7 mouse cellular contexts compared by ENCODE assay signal in genomic region chr4:133755861-133756371, GRCm38 (mm10). TPM values are rescaled to one million over a fixed set of nuclear protein-coding genes. Genes with fewer than 3 reads are reported as not detected.
A peak's percentile ranks its signal among the peaks of the same experiment; 100 is the strongest.
DNase-seq lines count a peak whose midpoint lies in the region; ATAC-seq and TF ChIP-seq lines count a peak whose summit lies in the region.

No protein-coding gene starts in this region.

- no peak for DNase-seq in lung, postnatal 4 days
- DNase-seq in brain, embryonic 14.5 days (ENCODE audit: low read depth) = peak; percentile 87
- DNase-seq in liver, postnatal 0 days = no peak
- no peak for DNase-seq in frontal cortex, postnatal 14 days (ENCODE audit: low spot score in 2 of 2)
- no peak for DNase-seq in left cerebral cortex, postnatal 10 days (ENCODE audit: extremely low spot score in 1 of 2, low spot score in 2 of 2)

- peaks cover 17% of the 10 kb centered on the region for H3K4me1 ChIP-seq in lung, embryonic 16.5 days (replicated peaks; ENCODE audit: control insufficient read depth, insufficient read depth, low read length)
- H3K4me1 ChIP-seq in forebrain, embryonic 16.5 days (replicated peaks; ENCODE audit: control insufficient read depth, insufficient read depth, low read length) = peaks cover 23% of the 10 kb centered on the region
- H3K4me1 ChIP-seq in liver, postnatal 0 days (ENCODE audit: insufficient read depth) = peaks cover 20% of the 10 kb centered on the region

- no peak for TF ChIP-seq CTCF in brain, embryonic 14.5 days (IDR thresholded peaks at IDR 0.05; ENCODE audit: borderline replicate concordance, extremely low read depth, insufficient read depth, insufficient read length)
- TF ChIP-seq CTCF in liver, postnatal 0 days (IDR thresholded peaks at IDR 0.05; ENCODE audit: low read depth) = no peak

- TF ChIP-seq EP300 in liver, postnatal 0 days (IDR thresholded peaks at IDR 0.05; ENCODE audit: low read depth) = no peak

- H3K27ac ChIP-seq in lung, embryonic 16.5 days (ENCODE audit: low read length) = peak overlapping the region; percentile 100
- peak overlapping the region; percentile 98 for H3K27ac ChIP-seq in forebrain, embryonic 16.5 days (ENCODE audit: low read length)
- peak overlapping the region; percentile 100 for H3K27ac ChIP-seq in liver, postnatal 0 days (ENCODE audit: low read depth)

- no peaks in the 10 kb centered on the region for H3K36me3 ChIP-seq in lung, embryonic 16.5 days (ENCODE audit: control insufficient read depth, insufficient read depth, low read length)
- H3K36me3 ChIP-seq in forebrain, embryonic 16.5 days (ENCODE audit: control insufficient read depth, insufficient read depth) = no peaks in the 10 kb centered on the region
- no peaks in the 10 kb centered on the region for H3K36me3 ChIP-seq in liver, postnatal 0 days (replicated peaks; ENCODE audit: insufficient read depth, low read length)

- no peak for TF ChIP-seq POLR2A in brain, embryonic 14.5 days (IDR thresholded peaks at IDR 0.05; ENCODE audit: borderline replicate concordance, extremely low read depth, insufficient read depth, insufficient read length, poor library complexity, severe bottlenecking)

- no peaks in the 10 kb centered on the region for H3K9me3 ChIP-seq in lung, embryonic 16.5 days (ENCODE audit: control insufficient read depth, low read length)
- no peaks in the 10 kb centered on the region for H3K9me3 ChIP-seq in forebrain, embryonic 16.5 days (ENCODE audit: control insufficient read depth, low read length)
- no peaks in the 10 kb centered on the region for H3K9me3 ChIP-seq in liver, postnatal 0 days (ENCODE audit: low read length)

- peak overlapping the region; percentile 84 for H3K9ac ChIP-seq in lung, embryonic 16.5 days (ENCODE audit: low read length)
- H3K9ac ChIP-seq in forebrain, embryonic 16.5 days (replicated peaks; ENCODE audit: low read depth, low read length) = peak overlapping the region; percentile 63
- peak overlapping the region; percentile 100 for H3K9ac ChIP-seq in liver, postnatal 0 days (replicated peaks)

- peak overlapping the region; percentile 66 for H3K4me3 ChIP-seq in lung, embryonic 16.5 days (ENCODE audit: low read length)
- H3K4me3 ChIP-seq in forebrain, embryonic 16.5 days (replicated peaks; ENCODE audit: low read length) = peak overlapping the region; percentile 59
- peak overlapping the region; percentile 83 for H3K4me3 ChIP-seq in liver, postnatal 0 days (ENCODE audit: low read depth, low read length)

- H3K27me3 ChIP-seq in lung, embryonic 16.5 days (ENCODE audit: control insufficient read depth, insufficient read depth, low read depth, low read length) = no peaks in the 10 kb centered on the region
- no peaks in the 10 kb centered on the region for H3K27me3 ChIP-seq in forebrain, embryonic 16.5 days (replicated peaks; ENCODE audit: control insufficient read depth, insufficient read depth, low read length)
- H3K27me3 ChIP-seq in liver, postnatal 0 days (ENCODE audit: insufficient read depth, low read length) = no peaks in the 10 kb centered on the region

- H3K4me2 ChIP-seq in lung, embryonic 16.5 days (ENCODE audit: low read depth, low read length) = peak overlapping the region; percentile 92
- peak overlapping the region; percentile 85 for H3K4me2 ChIP-seq in forebrain, embryonic 16.5 days (ENCODE audit: low read length)
- peak overlapping the region; percentile 99 for H3K4me2 ChIP-seq in liver, postnatal 0 days (ENCODE audit: low read depth, low read length)

- no peak for ATAC-seq in lung, embryonic 16.5 days (ENCODE audit: low read depth)
- no peak for ATAC-seq in forebrain, embryonic 16.5 days
- ATAC-seq in liver, postnatal 0 days = no peak

- WGBS in lung, embryonic 16.5 days = 6% methylated on average over 11 of the region's 11 CpGs
- 2% methylated on average over 11 of the region's 11 CpGs for WGBS in forebrain, embryonic 16.5 days
- WGBS in liver, postnatal 0 days (ENCODE audit: insufficient replicate concordance) = 13% methylated on average over 11 of the region's 11 CpGs

- intact Hi-C loops in left cerebral cortex, postnatal 10 days (cut with DNase I) = loop anchor here (5.0 kb wide), 1 partner anchor 71 kb away; no protein-coding TSS in a partner anchor

RNA-seq across cellular contexts. Expression of gene Arid1a, which starts 0.7 kb away (rescaled TPM):
- 28.4 and 28.9 TPM in 2 replicates for polyA plus RNA-seq in lung, embryonic 16.5 days (2015; fragmentation: Nextera tagmentation; extraction: Ambion mirVana)
- polyA plus RNA-seq in brain, embryonic 14.5 days (2012; rRNA removed) = 75.4 and 121 TPM in 2 replicates
- 36.4 and 41.4 TPM in 2 replicates for polyA plus RNA-seq in forebrain, embryonic 16.5 days (2015; fragmentation: Nextera tagmentation; extraction: Ambion mirVana)
- 6.1 and 6.2 TPM in 2 replicates for polyA plus RNA-seq in liver, postnatal 0 days (2015; fragmentation: Nextera tagmentation; extraction: Ambion mirVana)
- total RNA-seq in left cerebral cortex, postnatal 10 days (2021) = 10 to 100 TPM; 76.0 to 76.8 TPM
